In the genomic region with DNA sequence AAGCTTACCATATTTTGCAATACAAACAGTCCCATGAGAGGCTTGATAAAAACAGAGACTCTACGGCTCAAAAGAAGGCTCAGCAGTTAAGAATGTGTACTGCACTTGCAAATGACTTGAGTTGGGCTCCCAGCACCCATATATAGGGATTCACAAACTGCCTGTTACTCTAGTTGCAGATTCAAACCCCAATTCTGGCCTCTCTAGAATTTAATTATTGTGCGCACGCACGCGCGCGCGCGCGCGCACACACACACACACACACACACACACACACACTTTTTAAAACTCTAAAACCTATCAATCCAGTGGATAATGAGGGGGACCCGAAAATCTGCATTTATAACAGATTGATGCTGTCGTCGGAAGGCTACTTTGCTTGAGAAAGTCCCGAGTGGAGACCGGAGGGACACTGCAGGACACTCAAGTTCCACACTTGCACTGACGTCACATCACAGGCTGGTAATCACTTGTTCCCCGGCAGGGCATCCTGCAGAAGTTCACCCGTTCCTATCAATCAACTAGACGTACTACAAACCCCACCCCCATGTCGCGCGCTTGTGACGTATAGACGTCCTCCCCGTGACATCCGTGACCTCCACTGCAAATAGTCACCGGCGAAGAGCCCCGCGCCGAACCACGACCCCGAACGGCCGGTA, we compare ENCODE assay signal across 8 mouse cellular contexts. TPM values are rescaled to one million over a fixed set of nuclear protein-coding genes. Genes with fewer than 3 reads are reported as not detected.
A peak's percentile ranks its signal among the peaks of the same experiment; 100 is the strongest.
DNase-seq lines count a peak whose midpoint lies in the region; ATAC-seq lines count a peak whose summit lies in the region.

No protein-coding gene starts in this region.

- no peaks in the 10 kb centered on the region for H3K9me3 ChIP-seq in hindbrain, embryonic 11.5 days (ENCODE audit: control insufficient read depth, low read length)
- H3K9me3 ChIP-seq in lung, embryonic 16.5 days (ENCODE audit: control insufficient read depth, low read length), result no peaks in the 10 kb centered on the region

- no peaks in the 10 kb centered on the region; the same call in 1 of the 2 replicates for H3K36me3 ChIP-seq in hindbrain, embryonic 11.5 days (ENCODE audit: control insufficient read depth, insufficient read depth, low read length)
- H3K36me3 ChIP-seq in lung, embryonic 16.5 days (ENCODE audit: control insufficient read depth, insufficient read depth, low read length), result no peaks in the 10 kb centered on the region

- WGBS in hindbrain, embryonic 11.5 days, result 1% methylated on average over 36 of the region's 36 CpGs
- WGBS in lung, embryonic 16.5 days, result under 1% methylated on average over 36 of the region's 36 CpGs

- H3K27ac ChIP-seq in hindbrain, embryonic 11.5 days (ENCODE audit: low read depth, low read length), result peak overlapping the region; percentile 97
- H3K27ac ChIP-seq in lung, embryonic 16.5 days (ENCODE audit: low read length), result peak overlapping the region; percentile 97

- ATAC-seq in hindbrain, embryonic 11.5 days (ENCODE audit: low FRiP score), result peak; percentile 97
- peak; percentile 94 for ATAC-seq in lung, embryonic 16.5 days (ENCODE audit: low read depth)

- H3K4me3 ChIP-seq in hindbrain, embryonic 11.5 days (ENCODE audit: low read depth, low read length), result peak overlapping the region; percentile 64
- H3K4me3 ChIP-seq in lung, embryonic 16.5 days (ENCODE audit: low read length), result peak overlapping the region; percentile 84

- H3K27me3 ChIP-seq in hindbrain, embryonic 11.5 days (ENCODE audit: control insufficient read depth, insufficient read depth, low read length), result no peaks in the 10 kb centered on the region
- no peaks in the 10 kb centered on the region for H3K27me3 ChIP-seq in lung, embryonic 16.5 days (ENCODE audit: control insufficient read depth, insufficient read depth, low read depth, low read length)

- H3K4me2 ChIP-seq in hindbrain, embryonic 11.5 days (replicated peaks; ENCODE audit: low read depth, low read length), result peak overlapping the region; percentile 58
- H3K4me2 ChIP-seq in lung, embryonic 16.5 days (ENCODE audit: low read depth, low read length), result peak overlapping the region; percentile 79

- peak overlapping the region; percentile 78 for H3K9ac ChIP-seq in hindbrain, embryonic 11.5 days (ENCODE audit: low read depth, low read length)
- H3K9ac ChIP-seq in lung, embryonic 16.5 days (ENCODE audit: low read length), result peak overlapping the region; percentile 89

- DNase-seq in R1 (ENCODE audit: low read depth, low spot score), result peak; percentile 98
- DNase-seq in cerebellum, postnatal 10 days, result peak; percentile 99
- peak; percentile 95 to 99 for DNase-seq in frontal cortex, adult 2 months (ENCODE audit: extremely low spot score in 1 of 2, low spot score in 1 of 2)
- DNase-seq in hindbrain, embryonic 11.5 days (ENCODE audit: low spot score), result peak; percentile 96
- peak; percentile 97 for DNase-seq in layer of hippocampus, adult 9-11 months
- peak; percentile 93 for DNase-seq in ovary, postnatal 14 days (ENCODE audit: low spot score)
- DNase-seq in thymus, postnatal 14 days, result peak; percentile 98

- H3K4me1 ChIP-seq in hindbrain, embryonic 11.5 days (replicated peaks; ENCODE audit: control insufficient read depth, insufficient read depth, low read length), result no peaks in the 10 kb centered on the region
- peaks cover 10% of the 10 kb centered on the region; the same call in 1 of the 2 replicates for H3K4me1 ChIP-seq in lung, embryonic 16.5 days (replicated peaks; ENCODE audit: control insufficient read depth, insufficient read depth, low read length)

RNA-seq across cellular contexts. Expression of gene Coq7, which starts 0.5 kb away (rescaled TPM):
- polyA plus RNA-seq in frontal cortex, adult 2 months (2012; rRNA removed), result 68.3 and 72.1 TPM in 2 replicates
- 103 and 115 TPM in 2 replicates for polyA plus RNA-seq in hindbrain, embryonic 11.5 days (2014; fragmentation: Nextera tagmentation; extraction: Ambion mirVana)
- polyA plus RNA-seq in lung, embryonic 16.5 days (2015; fragmentation: Nextera tagmentation; extraction: Ambion mirVana), result 116 and 117 TPM in 2 replicates

RNA-seq across cellular contexts. Expression of gene Itpripl2, which starts 40.9 kb away (rescaled TPM):
- polyA plus RNA-seq in frontal cortex, adult 2 months (2012; rRNA removed), result 2.5 and 3.1 TPM in 2 replicates
- polyA plus RNA-seq in hindbrain, embryonic 11.5 days (2014; fragmentation: Nextera tagmentation; extraction: Ambion mirVana), result 0.92 and 1.4 TPM in 2 replicates
- 6.9 and 7.5 TPM in 2 replicates for polyA plus RNA-seq in lung, embryonic 16.5 days (2015; fragmentation: Nextera tagmentation; extraction: Ambion mirVana)

RNA-seq across cellular contexts. Expression of gene Tmc7, which starts 51.9 kb away (rescaled TPM):
- polyA plus RNA-seq in frontal cortex, adult 2 months (2012; rRNA removed), result 12.5 and 13.4 TPM in 2 replicates
- polyA plus RNA-seq in hindbrain, embryonic 11.5 days (2014; fragmentation: Nextera tagmentation; extraction: Ambion mirVana), result 9.8 and 10.2 TPM in 2 replicates
- polyA plus RNA-seq in lung, embryonic 16.5 days (2015; fragmentation: Nextera tagmentation; extraction: Ambion mirVana), result 2.9 and 3.3 TPM in 2 replicates

Comparison
In these comparisons a context has a peak if more than half of its experiments do, and no peak if none do; other contexts are left out.
1. Peak in every context shown above with its lines: DNase-seq, ATAC-seq, H3K4me3 ChIP-seq and H3K27ac ChIP-seq.